Mouse (Mus musculus) small intestine, adult 2 months (tissue): Measurements from ENCODE around the gene Scyl2. TPM values are rescaled to one million over a fixed set of nuclear protein-coding genes. Genes with fewer than 3 reads are reported as not detected.
A peak's percentile ranks its signal among the peaks of the same experiment; 100 is the strongest.

Experiments used
- H3K27ac ChIP-seq: fragments of 200-500 bp; 2 replicates; pipeline ENCODE4 v1.5.1; 2012; ENCODE audit warnings: low read depth, low read length, control low read depth, inconsistent platforms; ENCODE audit not compliant: insufficient read depth
- H3K27me3 ChIP-seq: fragments of 200-500 bp; 2 replicates; pipeline ENCODE4 v1.6.1; 2012; ENCODE audit warnings: mild to moderate bottlenecking, moderate library complexity, low read length, inconsistent platforms; ENCODE audit not compliant: control insufficient read depth, insufficient read depth
- H3K36me3 ChIP-seq: fragments of 200-500 bp; 2 replicates; pipeline ENCODE4 v1.6.1; 2012; ENCODE audit warnings: mild to moderate bottlenecking, low read length, control low read depth, inconsistent platforms; ENCODE audit not compliant: control insufficient read depth, insufficient read depth
- H3K4me1 ChIP-seq: fragments of 200-500 bp; 2 replicates; pipeline ENCODE4 v1.6.1; 2012; ENCODE audit warnings: low read length, inconsistent platforms, mixed read lengths; ENCODE audit not compliant: control insufficient read depth, insufficient read depth, insufficient read length
- H3K4me3 ChIP-seq: fragments of 200-500 bp; 2 replicates; pipeline ENCODE4 v1.5.1; 2012; ENCODE audit warnings: low read depth, mild to moderate bottlenecking, control low read depth, inconsistent platforms, low read length, moderate library complexity
- CTCF ChIP-seq: fragments of 200-500 bp; IDR thresholded peaks from 2 replicates; pipeline ENCODE4 v1.5.1; 2012; ENCODE audit warnings: low read depth, mild to moderate bottlenecking, control low read depth, inconsistent platforms, low read length, moderate library complexity, mixed read lengths; ENCODE audit not compliant: insufficient replicate concordance, insufficient read length; ENCODE audit errors: extremely low read depth
- POLR2A ChIP-seq: fragments of 200-500 bp; IDR thresholded peaks from 2 replicates; pipeline ENCODE4 v1.6.1; 2012; ENCODE audit warnings: low read depth, mild to moderate bottlenecking, control low read depth, inconsistent platforms, low read length, moderate library complexity
- WGBS: fragments of 180-500 bp; shearing (Covaris S2); methylation state at CpG from one replicate; pipeline ENCODE4 v1.1.7; 2018; 5-methylcytosine and 5-hydroxymethylcytosine counted together
- polyA plus RNA-seq: library from polyadenylated mRNA; depleted of rRNA; stranded (reverse); fragments of >200 nt; gene quantifications from 2 replicates; pipeline ENCODE4 v1.2.3, GENCODE M21; 2012

The Scyl2 gene
- polyA plus RNA-seq, 1 experiment, result 8.9 TPM

DNA sequence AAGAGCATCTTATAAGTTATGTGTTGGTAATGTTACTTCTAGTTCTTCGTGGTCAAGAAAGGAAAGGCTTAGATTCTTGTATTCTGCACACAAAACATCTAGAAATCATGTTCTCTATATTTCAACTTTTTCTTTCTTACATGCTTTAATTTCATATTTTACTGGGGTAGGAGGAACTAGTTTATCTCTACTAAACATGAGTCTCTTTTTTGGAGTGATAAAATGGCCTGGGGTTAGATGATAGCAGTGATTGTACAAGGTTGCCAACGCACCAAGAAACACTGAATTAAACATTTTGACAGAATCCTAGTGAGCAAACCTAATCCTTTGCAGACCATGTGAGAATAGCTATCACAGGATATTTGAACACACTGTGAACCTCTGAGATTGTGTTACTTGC, 1.4 kb upstream of the Scyl2 start:
- Histone ChIP-seq H3K27ac (no peak overlapping the region), H3K4me1 (peaks cover 5% of the 10 kb centered on the region; the same call in 1 of the 2 replicates), H3K27me3 (no peaks in the 10 kb centered on the region), H3K36me3 (no peaks in the 10 kb centered on the region), H3K4me3 (no peak overlapping the region)
- 72% methylated on average over 2 of the region's 2 CpGs for WGBS
- TF ChIP-seq POLR2A (no peak), CTCF (no peak)

DNA sequence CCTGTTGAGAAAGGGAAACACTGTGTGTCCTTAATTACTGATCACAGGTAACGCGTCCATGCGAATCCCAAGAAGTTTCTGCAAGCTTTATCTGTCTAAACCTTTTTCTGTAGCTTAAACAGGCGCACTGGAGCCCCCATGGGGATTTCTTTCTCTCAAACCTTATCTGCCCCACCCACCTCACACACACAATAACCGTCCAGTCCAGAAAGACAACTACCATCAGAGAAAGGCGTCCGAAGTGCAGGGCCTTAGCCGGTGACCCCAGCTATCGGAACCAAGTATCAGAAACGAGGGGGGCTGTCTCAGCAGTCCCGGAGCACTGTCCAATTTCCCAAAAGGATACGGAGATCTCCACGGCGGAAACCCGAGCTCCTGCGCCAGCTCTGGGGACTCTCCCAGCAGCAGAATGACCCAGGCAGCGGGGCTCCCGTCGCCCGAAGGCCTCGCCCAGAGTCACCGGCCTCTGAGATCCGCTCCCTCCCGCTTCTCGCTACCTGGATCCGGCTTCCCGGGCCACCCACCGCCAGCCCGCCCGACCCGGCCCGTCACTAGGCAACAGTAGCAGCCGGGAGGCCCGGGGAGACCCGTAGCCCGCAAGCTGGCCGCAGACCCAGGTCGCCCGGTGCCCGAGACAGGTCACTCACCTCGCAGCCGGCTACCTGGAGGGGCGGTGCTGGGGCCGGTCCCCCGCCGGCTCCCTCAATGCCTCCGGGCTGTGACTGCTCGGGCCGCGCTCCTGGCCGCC, 520 bp downstream of the Scyl2 start:
- Histone ChIP-seq H3K27ac (peak overlapping the region; percentile 47), H3K36me3 (no peaks in the 10 kb centered on the region), H3K4me1 (peaks cover 10% of the 10 kb centered on the region; the same call in 1 of the 2 replicates), H3K4me3 (peak overlapping the region; percentile 90), H3K27me3 (no peaks in the 10 kb centered on the region)
- WGBS, result 1% methylated on average over 50 of the region's 51 CpGs
- TF ChIP-seq CTCF (no peak), POLR2A (no peak)

GRCm38 (mm10) chr10:89682961-89683360, 3.1 kb downstream of the Scyl2 start:
- TF ChIP-seq CTCF, result no peak
- TF ChIP-seq POLR2A, result no peak
- Histone ChIP-seq H3K27ac (no peak overlapping the region), H3K4me1 (peaks cover 11% of the 10 kb centered on the region; the same call in 1 of the 2 replicates), H3K27me3 (no peaks in the 10 kb centered on the region), H3K36me3 (peaks cover 2% of the 10 kb centered on the region; the same call in 1 of the 2 replicates), H3K4me3 (no peak overlapping the region)
- WGBS, result 65% methylated on average over 10 of the region's 10 CpGs

- H3K27me3 ChIP-seq, result no peaks in the 10 kb centered on the region
- H3K4me3 ChIP-seq, result no peak overlapping the region
- no peak overlapping the region for H3K27ac ChIP-seq
- 51% methylated on average over 1 of the region's 1 CpGs for WGBS
- peaks cover 2% of the 10 kb centered on the region; the same call in 1 of the 2 replicates for H3K36me3 ChIP-seq
- TF ChIP-seq CTCF, result no peak
- no peak for TF ChIP-seq POLR2A
- H3K4me1 ChIP-seq, result peaks cover 11% of the 10 kb centered on the region; the same call in 1 of the 2 replicates
Observed at GRCm38 (mm10) chr10:89682157-89682556, 3.9 kb downstream of the Scyl2 start.

DNA sequence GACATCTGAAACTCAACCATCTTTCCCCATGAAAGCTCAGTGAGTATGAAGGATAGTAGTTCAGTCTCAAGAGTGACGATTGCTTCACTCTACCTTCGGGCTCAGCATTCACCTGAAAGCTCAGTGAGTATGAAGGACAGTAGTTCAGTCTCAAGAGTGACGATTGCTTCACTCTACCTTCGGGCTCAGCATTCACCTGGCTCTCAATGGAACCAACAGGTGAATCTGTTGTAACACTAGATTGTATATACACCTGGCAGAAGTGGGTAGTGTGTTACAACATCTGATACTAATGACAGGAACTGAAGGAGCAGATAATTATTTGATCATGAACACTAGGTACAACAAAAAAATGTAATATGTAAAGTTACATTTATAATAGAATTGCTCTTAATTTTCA, 4.4 kb downstream of the Scyl2 start:
- Histone ChIP-seq H3K4me1 (peaks cover 11% of the 10 kb centered on the region; the same call in 1 of the 2 replicates), H3K36me3 (peaks cover 2% of the 10 kb centered on the region; the same call in 1 of the 2 replicates), H3K4me3 (no peak overlapping the region), H3K27me3 (no peaks in the 10 kb centered on the region), H3K27ac (no peak overlapping the region)
- TF ChIP-seq CTCF (no peak), POLR2A (no peak)
- WGBS, result 67% methylated on average over 4 of the region's 4 CpGs

DNA sequence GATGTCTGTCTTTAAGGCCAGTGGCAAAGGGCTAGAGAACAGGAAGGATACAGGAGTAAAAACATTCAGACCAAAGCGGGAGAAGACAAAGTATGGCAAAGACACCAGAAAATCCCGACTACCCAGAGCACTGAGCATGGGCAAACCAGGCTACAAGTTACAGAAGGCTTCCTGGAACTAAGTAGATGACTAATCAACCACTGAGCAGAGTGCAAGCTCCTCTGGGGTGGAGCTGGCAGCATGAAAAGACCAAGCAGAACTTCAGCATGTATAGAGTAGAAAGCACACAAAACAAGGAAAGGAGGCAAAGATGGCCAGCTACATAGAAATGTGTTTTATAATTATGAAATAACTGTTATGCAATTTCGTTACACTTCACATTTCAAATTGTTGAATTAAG, 5.6 kb downstream of the Scyl2 start:
- no peak for TF ChIP-seq CTCF
- no peak for TF ChIP-seq POLR2A
- 71% methylated on average over 3 of the region's 3 CpGs for WGBS
- Histone ChIP-seq H3K27me3 (no peaks in the 10 kb centered on the region), H3K4me3 (no peak overlapping the region), H3K27ac (no peak overlapping the region), H3K4me1 (peaks cover 11% of the 10 kb centered on the region; the same call in 1 of the 2 replicates), H3K36me3 (peaks cover 2% of the 10 kb centered on the region)

DNA sequence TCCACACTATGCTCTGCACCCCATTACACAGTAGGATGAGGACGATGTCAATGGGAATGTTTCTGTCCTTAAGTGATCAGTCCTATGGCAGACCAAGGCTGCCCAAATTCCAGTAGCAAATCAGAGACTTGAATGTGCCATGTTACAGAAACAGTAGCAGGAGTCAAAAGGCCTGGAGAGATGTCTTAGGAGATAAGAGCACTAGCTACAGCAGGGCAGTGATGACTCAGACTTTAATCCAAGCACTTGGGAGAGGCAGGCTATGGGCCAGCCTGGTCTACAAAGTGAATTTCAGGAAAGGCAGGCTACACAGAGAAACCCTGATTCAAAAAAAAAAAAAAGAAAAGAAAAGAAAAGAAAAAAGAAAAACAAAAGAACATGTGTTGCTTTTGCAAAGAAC, 6.6 kb downstream of the Scyl2 start:
- no peak for TF ChIP-seq POLR2A
- no peak for TF ChIP-seq CTCF
- H3K36me3 ChIP-seq, result peaks cover 2% of the 10 kb centered on the region
- H3K27ac ChIP-seq, result no peak overlapping the region
- 96% methylated on average over 1 of the region's 1 CpGs for WGBS
- no peaks in the 10 kb centered on the region for H3K27me3 ChIP-seq
- no peak overlapping the region for H3K4me3 ChIP-seq
- peaks cover 8% of the 10 kb centered on the region; the same call in 1 of the 2 replicates for H3K4me1 ChIP-seq
